Mouse (Mus musculus) liver, embryonic 12.5 days (tissue): ENCODE results near the gene Gm10408. TPM values are rescaled to one million over a fixed set of nuclear protein-coding genes. Genes with fewer than 3 reads are reported as not detected.
"Not testable (repeated sequence)": the region's sequence is repeated elsewhere in the genome, so short reads cannot be mapped to it uniquely, and the experiment has no call there.

Source experiments
- ATAC-seq: fragments of 200-750 bp; cut with Nextera tagmentation; 2 replicates; pipeline ENCODE4 v1.8.0; 2017; ENCODE audit warnings: moderate number of reproducible peaks, mild to moderate bottlenecking, moderate library complexity
- H3K27ac ChIP-seq: fragments of 300-500 bp; sonication (generic); 2 replicates; pipeline ENCODE4 v1.5.1; 2016; ENCODE audit warnings: mild to moderate bottlenecking
- H3K27me3 ChIP-seq: fragments of 300-500 bp; sonication (generic); replicated peaks from 2 replicates; pipeline ENCODE4 v1.6.1; 2016; ENCODE audit warnings: mild to moderate bottlenecking, moderate library complexity
- H3K36me3 ChIP-seq: fragments of 300-500 bp; sonication (generic); 2 replicates; pipeline ENCODE4 v1.6.1; 2016; ENCODE audit warnings: mild to moderate bottlenecking, moderate library complexity
- H3K4me1 ChIP-seq: fragments of 300-500 bp; sonication (generic); 2 replicates; pipeline ENCODE4 v1.6.1; 2016
- H3K4me2 ChIP-seq: fragments of 300-500 bp; sonication (generic); 2 replicates; pipeline ENCODE4 v1.6.1; 2016; ENCODE audit warnings: mild to moderate bottlenecking, moderate library complexity
- H3K4me3 ChIP-seq: fragments of 300-500 bp; sonication (generic); 2 replicates; pipeline ENCODE4 v1.5.1; 2016; ENCODE audit warnings: mild to moderate bottlenecking, moderate library complexity
- H3K9ac ChIP-seq: fragments of 300-500 bp; sonication (generic); 2 replicates; pipeline ENCODE4 v1.6.1; 2016; ENCODE audit warnings: mild to moderate bottlenecking, moderate library complexity
- H3K9me3 ChIP-seq: fragments of 300-500 bp; sonication (generic); replicated peaks from 2 replicates; pipeline ENCODE4 v1.6.1; 2016; ENCODE audit warnings: mild to moderate bottlenecking, moderate library complexity
- WGBS: fragments of 180-500 bp; shearing (Covaris S2); methylation state at CpG from one replicate; pipeline ENCODE4 v1.1.7; 2016; ENCODE audit not compliant: insufficient replicate concordance; 5-methylcytosine and 5-hydroxymethylcytosine counted together
- polyA plus RNA-seq: library from polyadenylated mRNA; unstranded; fragments of >200 nt; fragmentation: Nextera tagmentation; extraction: Ambion mirVana; gene quantifications from 2 replicates; pipeline ENCODE4 v1.2.1, GENCODE M21; 2016

Gm10408 gene
- polyA plus RNA-seq, result not detected in 2 replicates

DNA sequence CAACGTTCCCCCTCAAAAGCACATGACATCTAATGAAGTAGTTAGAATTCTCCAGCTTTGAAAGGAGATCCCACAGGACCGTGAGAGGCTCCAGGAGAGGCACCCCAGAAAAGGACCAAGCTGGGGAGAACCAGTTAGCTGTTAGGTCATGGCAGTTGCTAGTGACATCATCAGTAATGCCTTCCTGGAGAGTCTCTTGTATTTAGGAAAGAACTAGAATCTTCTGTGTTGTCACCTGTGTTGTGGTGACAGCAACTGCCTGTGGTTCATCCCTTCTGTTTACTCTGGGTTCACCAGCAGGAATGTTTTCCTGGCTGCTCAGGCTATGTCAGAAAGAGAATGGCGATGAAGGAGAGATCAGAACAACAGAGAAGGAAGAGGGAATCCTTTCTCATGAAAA, at the start of gene Gm10408:
Gene Gm10408, plus strand, starts transcription at position 301 of the 400 bp plus-strand sequence.
- not testable (repeated sequence) for H3K9me3 ChIP-seq, H3K27ac ChIP-seq, ATAC-seq, H3K27me3 ChIP-seq, H3K36me3 ChIP-seq, H3K4me3 ChIP-seq, H3K4me2 ChIP-seq, H3K9ac ChIP-seq, H3K4me1 ChIP-seq
- no CpG with 5 or more reads among the region's 3 CpGs for WGBS

- H3K27ac ChIP-seq, H3K9ac ChIP-seq, H3K36me3 ChIP-seq, H3K27me3 ChIP-seq, H3K4me1 ChIP-seq, H3K9me3 ChIP-seq, H3K4me2 ChIP-seq, H3K4me3 ChIP-seq, ATAC-seq: not testable (repeated sequence)
- WGBS, result no CpG with 5 or more reads among the region's 32 CpGs
Observed at GRCm38 (mm10) chr14:3412314-3412713, 36.9 kb upstream of the Gm10408 start, which contains the start of gene Gm10409. Gene Gm10409, plus strand, starts transcription at chr14:3412614.

- not testable (repeated sequence) for H3K9me3 ChIP-seq, H3K4me2 ChIP-seq, H3K27me3 ChIP-seq, H3K9ac ChIP-seq, ATAC-seq, H3K4me1 ChIP-seq, H3K36me3 ChIP-seq, H3K27ac ChIP-seq, H3K4me3 ChIP-seq
- no CpG with 5 or more reads among the region's 2 CpGs for WGBS
Observed at GRCm38 (mm10) chr14:3427803-3428202, 21.4 kb upstream of the Gm10408 start, which contains the start of gene Gm3005. Gene Gm3005, plus strand, starts transcription at chr14:3428103.

Other genes with a start within 250 kb of the Gm10408 start
- gene D830030K20Rik, start 240.9 kb upstream of the Gm10408 start, polyA plus RNA-seq, result 0.36 and 0.75 TPM in 2 replicates
- gene Gm2956, start 116.8 kb upstream of the Gm10408 start, polyA plus RNA-seq, result 0.17 TPM in 1 of 2 replicates, not detected in the other
- not detected in 2 replicates for gene Gm10413, start 54.3 kb upstream of the Gm10408 start, polyA plus RNA-seq
- 0.08 TPM in 1 of 2 replicates, not detected in the other for gene Gm10409, start 36.8 kb upstream of the Gm10408 start, polyA plus RNA-seq
- gene Gm3005, start 21.3 kb upstream of the Gm10408 start, polyA plus RNA-seq, result not detected in 2 replicates
- gene Gm3012, start 185.1 kb downstream of the Gm10408 start, polyA plus RNA-seq, result not detected in 2 replicates
- 0.08 TPM in 1 of 2 replicates, not detected in the other for gene Gm3020, start 202.7 kb downstream of the Gm10408 start, polyA plus RNA-seq
- not detected in 2 replicates for gene Gm3043, start 239.4 kb downstream of the Gm10408 start, polyA plus RNA-seq